In the genomic region with DNA sequence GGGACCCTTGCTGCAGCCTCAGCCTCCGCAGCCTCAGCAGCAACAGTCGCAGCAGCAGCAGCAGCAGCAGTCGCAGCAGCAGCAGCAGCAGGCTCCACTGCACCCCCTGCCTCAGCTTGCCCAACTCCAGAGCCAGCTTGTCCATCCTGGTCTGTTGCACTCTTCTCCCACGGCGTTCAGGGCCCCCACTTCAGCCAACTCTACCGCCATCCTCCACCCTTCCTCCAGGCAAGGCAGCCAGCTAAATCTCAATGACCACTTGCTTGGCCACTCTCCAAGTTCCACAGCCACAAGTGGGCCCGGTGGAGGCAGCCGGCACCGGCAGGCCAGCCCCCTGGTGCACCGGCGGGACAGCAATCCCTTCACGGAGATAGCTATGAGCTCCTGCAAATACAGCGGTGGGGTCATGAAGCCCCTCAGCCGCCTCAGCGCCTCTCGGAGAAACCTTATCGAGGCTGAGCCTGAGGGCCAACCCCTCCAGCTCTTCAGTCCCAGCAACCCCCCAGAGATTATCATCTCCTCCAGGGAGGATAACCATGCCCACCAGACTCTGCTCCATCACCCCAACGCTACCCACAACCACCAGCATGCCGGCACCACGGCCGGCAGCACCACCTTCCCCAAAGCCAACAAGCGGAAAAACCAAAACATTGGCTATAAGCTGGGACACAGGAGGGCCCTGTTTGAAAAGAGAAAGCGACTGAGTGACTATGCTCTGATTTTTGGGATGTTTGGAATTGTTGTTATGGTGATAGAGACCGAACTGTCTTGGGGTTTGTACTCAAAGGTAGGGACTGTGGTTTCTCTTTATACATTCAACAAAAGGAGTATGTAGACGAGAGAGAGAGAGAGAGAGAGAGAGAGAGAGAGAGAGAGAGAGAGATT, we compare ENCODE assay signal across 8 mouse cellular contexts. TPM values are rescaled to one million over a fixed set of nuclear protein-coding genes. Genes with fewer than 3 reads are reported as not detected.
DNase-seq lines count a peak whose midpoint lies in the region; ATAC-seq lines count a peak whose summit lies in the region.

No protein-coding gene starts in this region.

- no peaks in the 10 kb centered on the region for H3K36me3 ChIP-seq in forebrain, embryonic 16.5 days (ENCODE audit: control insufficient read depth, insufficient read depth)
- H3K36me3 ChIP-seq in hindbrain, embryonic 15.5 days: no peaks in the 10 kb centered on the region
- no peaks in the 10 kb centered on the region for H3K36me3 ChIP-seq in midbrain, embryonic 12.5 days

- ATAC-seq in forebrain, embryonic 16.5 days: peak; percentile 24
- peak; percentile 8; the same call in 1 of the 2 replicates for ATAC-seq in hindbrain, embryonic 15.5 days (ENCODE audit: low FRiP score, low read depth)
- peak; percentile 17; the same call in 1 of the 2 replicates for ATAC-seq in midbrain, embryonic 12.5 days (ENCODE audit: low FRiP score, low read depth)
- ATAC-seq in megakaryocyte progenitor cell, adult 5-6 weeks (replicated peaks; ENCODE audit: poor library complexity): no peak

- peak overlapping the region; percentile 56 for H3K27ac ChIP-seq in forebrain, embryonic 16.5 days (ENCODE audit: low read length)
- H3K27ac ChIP-seq in hindbrain, embryonic 15.5 days (replicated peaks): peak overlapping the region; percentile 71
- H3K27ac ChIP-seq in midbrain, embryonic 12.5 days (replicated peaks): no peak overlapping the region

- H3K9me3 ChIP-seq in forebrain, embryonic 16.5 days (ENCODE audit: control insufficient read depth, low read length): peaks cover 3% of the 10 kb centered on the region; the same call in 1 of the 2 replicates
- H3K9me3 ChIP-seq in hindbrain, embryonic 15.5 days: no peaks in the 10 kb centered on the region
- peaks cover 10% of the 10 kb centered on the region; the same call in 1 of the 2 replicates for H3K9me3 ChIP-seq in midbrain, embryonic 12.5 days

- WGBS in forebrain, embryonic 16.5 days: 2% methylated on average over 25 of the region's 25 CpGs
- 2% methylated on average over 25 of the region's 25 CpGs for WGBS in hindbrain, embryonic 15.5 days
- 2% methylated on average over 25 of the region's 25 CpGs for WGBS in midbrain, embryonic 12.5 days

- peak overlapping the region; percentile 62 for H3K4me3 ChIP-seq in forebrain, embryonic 16.5 days (replicated peaks; ENCODE audit: low read length)
- peak overlapping the region; percentile 45 for H3K4me3 ChIP-seq in hindbrain, embryonic 15.5 days
- H3K4me3 ChIP-seq in midbrain, embryonic 12.5 days: peak overlapping the region; percentile 48

- peak overlapping the region; percentile 94 for H3K4me2 ChIP-seq in forebrain, embryonic 16.5 days (ENCODE audit: low read length)
- peak overlapping the region; percentile 96 for H3K4me2 ChIP-seq in hindbrain, embryonic 15.5 days
- peak overlapping the region; percentile 96 for H3K4me2 ChIP-seq in midbrain, embryonic 12.5 days (replicated peaks)

- no peaks in the 10 kb centered on the region for H3K27me3 ChIP-seq in forebrain, embryonic 16.5 days (replicated peaks; ENCODE audit: control insufficient read depth, insufficient read depth, low read length)
- H3K27me3 ChIP-seq in hindbrain, embryonic 15.5 days: no peaks in the 10 kb centered on the region
- peaks cover 20% of the 10 kb centered on the region for H3K27me3 ChIP-seq in midbrain, embryonic 12.5 days

- intact Hi-C loops in left cerebral cortex, postnatal 4 days (cut with DNase I): loop anchor here (2.0 to 5.0 kb wide), 2 partner anchors 96 to 166 kb away; no protein-coding TSS in a partner anchor

- peak; percentile 37 for DNase-seq in right cerebral cortex, adult 18-20 months
- no peak for DNase-seq in right cerebral cortex, postnatal 36 days (ENCODE audit: low spot score in 2 of 2)
- DNase-seq in left cerebral cortex, postnatal 4 days: peak; percentile 48
- no peak for DNase-seq in spleen, adult 18-20 months

- H3K9ac ChIP-seq in forebrain, embryonic 16.5 days (replicated peaks; ENCODE audit: low read depth, low read length): peak overlapping the region; percentile 67
- peak overlapping the region; percentile 56 for H3K9ac ChIP-seq in hindbrain, embryonic 15.5 days
- H3K9ac ChIP-seq in midbrain, embryonic 12.5 days (replicated peaks): peak overlapping the region; percentile 63

- H3K4me1 ChIP-seq in forebrain, embryonic 16.5 days (replicated peaks; ENCODE audit: control insufficient read depth, insufficient read depth, low read length): peaks cover 45% of the 10 kb centered on the region
- peaks cover 62% of the 10 kb centered on the region for H3K4me1 ChIP-seq in hindbrain, embryonic 15.5 days (replicated peaks)
- H3K4me1 ChIP-seq in midbrain, embryonic 12.5 days: peaks cover 31% of the 10 kb centered on the region

RNA-seq across cellular contexts. Expression of a gene that starts 0.9 kb away (rescaled TPM):
- 8.1 and 8.2 TPM in 2 replicates for polyA plus RNA-seq in forebrain, embryonic 16.5 days (2015; fragmentation: Nextera tagmentation; extraction: Ambion mirVana)
- 9.1 and 9.6 TPM in 2 replicates for polyA plus RNA-seq in hindbrain, embryonic 15.5 days (2015; fragmentation: Nextera tagmentation; extraction: Ambion mirVana)
- total RNA-seq in left cerebral cortex, postnatal 4 days (2021): 10 to 100 TPM; 19.5 to 20.7 TPM
- polyA plus RNA-seq in midbrain, embryonic 12.5 days (2016; fragmentation: Nextera tagmentation; extraction: Ambion mirVana): 1.8 and 3.0 TPM in 2 replicates
- total RNA-seq in megakaryocyte progenitor cell, adult 5-6 weeks (2015): not detected in 2 replicates
- total RNA-seq in megakaryocyte progenitor cell, adult 5-6 weeks (2017): 0.03 TPM in 1 of 2 replicates, not detected in the other

Comparison
In these comparisons a context has a peak if more than half of its experiments do, and no peak if none do; other contexts are left out.
1. DNase-seq: peak in right cerebral cortex, adult 18-20 months (single experiment) and left cerebral cortex, postnatal 4 days (single experiment); none in right cerebral cortex, postnatal 36 days (0 of 2) and spleen, adult 18-20 months (0 of 2).
2. Peak in every context shown above with its lines, with median percentiles within 50 percentile points of each other: H3K4me2 ChIP-seq, H3K4me3 ChIP-seq and H3K9ac ChIP-seq.